Mouse (Mus musculus) G1E (cell line): ENCODE data around the gene Man2a1.

Experiments
- CTCF ChIP-seq: IDR thresholded peaks from 2 replicates; pipeline ENCODE4 v1.5.1; 2012; ENCODE audit warnings: low read depth, low read length, inconsistent platforms, mixed read lengths
- GATA2 ChIP-seq: IDR thresholded peaks from 2 replicates; pipeline ENCODE4 v1.6.1; 2012; ENCODE audit warnings: low read depth, low read length, inconsistent platforms, borderline replicate concordance

- TF ChIP-seq CTCF (no peak), GATA2 (no peak)
These were observed 151.8 kb downstream of the Man2a1 start for GRCm38 (mm10) chr17:64752126-64753019.
